Mouse (Mus musculus) ES-Bruce4 (cell line): ENCODE results near the gene Rasgrp4.

Source experiments
- CTCF ChIP-seq: IDR thresholded peaks from one replicate; pipeline ENCODE4 v1.8.1; 2011; ENCODE audit warnings: low read depth, low read length
- POLR2A ChIP-seq: IDR thresholded peaks from one replicate; pipeline ENCODE4 v1.8.1; 2011; ENCODE audit warnings: low read length; ENCODE audit not compliant: insufficient read depth

DNA sequence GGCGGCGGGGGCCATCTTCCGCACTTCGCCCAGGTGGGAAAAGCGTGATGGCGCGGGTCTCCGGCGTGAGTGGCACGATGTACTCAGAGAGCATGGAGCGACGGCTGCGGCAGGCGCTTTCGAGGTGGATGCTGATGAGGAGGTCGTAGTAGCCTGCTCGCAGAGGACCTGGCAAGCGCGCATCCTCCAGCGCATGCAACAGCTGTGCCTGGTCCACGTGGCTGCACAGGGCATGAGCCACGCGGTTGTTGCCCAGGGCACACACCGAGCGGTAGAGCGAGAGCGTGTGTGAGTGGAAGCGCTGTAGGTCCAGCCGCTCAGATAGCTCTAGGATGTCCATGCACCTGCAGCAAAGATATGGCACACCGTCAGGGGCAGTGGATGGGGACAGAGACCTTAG, 48.7 kb upstream of the Rasgrp4 start:
- TF ChIP-seq CTCF = no peak
- TF ChIP-seq POLR2A = no peak
